Mouse (Mus musculus): ENCODE measurements around the gene Zfp870.

The Zfp870 gene

GRCm38 (mm10) chr17:32891239-32892180 is at the start of gene Zfp870:
Zfp870 (minus strand) TSS chr17:32891642.
- peak; percentile 92 for DNase-seq (ENCODE audit: low spot score)

DNA sequence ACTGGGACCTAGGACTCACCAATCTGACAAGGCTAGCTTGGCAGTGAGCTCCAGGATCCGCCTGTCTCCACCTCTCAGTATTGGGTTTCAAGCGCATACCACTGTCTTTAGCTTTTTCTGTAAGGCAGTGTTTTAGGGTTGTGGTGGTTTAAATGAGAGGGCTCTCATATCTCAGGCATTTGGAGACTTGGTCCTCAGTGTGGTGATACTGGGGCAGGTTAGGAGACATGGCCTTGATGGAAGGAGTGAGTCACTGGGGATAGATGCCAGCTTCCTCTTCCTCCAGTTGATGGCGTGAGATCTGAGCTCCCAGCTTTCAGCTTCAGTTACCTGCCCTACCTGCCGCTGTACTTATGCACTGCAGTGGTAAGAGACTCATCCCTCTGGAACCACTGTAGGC is 48.4 kb upstream of the Zfp870 start:
- DNase-seq (ENCODE audit: low spot score), result no peak

GRCm38 (mm10) chr17:32927803-32928202 is 36.4 kb upstream of the Zfp870 start:
- DNase-seq (ENCODE audit: low spot score), result no peak

DNA sequence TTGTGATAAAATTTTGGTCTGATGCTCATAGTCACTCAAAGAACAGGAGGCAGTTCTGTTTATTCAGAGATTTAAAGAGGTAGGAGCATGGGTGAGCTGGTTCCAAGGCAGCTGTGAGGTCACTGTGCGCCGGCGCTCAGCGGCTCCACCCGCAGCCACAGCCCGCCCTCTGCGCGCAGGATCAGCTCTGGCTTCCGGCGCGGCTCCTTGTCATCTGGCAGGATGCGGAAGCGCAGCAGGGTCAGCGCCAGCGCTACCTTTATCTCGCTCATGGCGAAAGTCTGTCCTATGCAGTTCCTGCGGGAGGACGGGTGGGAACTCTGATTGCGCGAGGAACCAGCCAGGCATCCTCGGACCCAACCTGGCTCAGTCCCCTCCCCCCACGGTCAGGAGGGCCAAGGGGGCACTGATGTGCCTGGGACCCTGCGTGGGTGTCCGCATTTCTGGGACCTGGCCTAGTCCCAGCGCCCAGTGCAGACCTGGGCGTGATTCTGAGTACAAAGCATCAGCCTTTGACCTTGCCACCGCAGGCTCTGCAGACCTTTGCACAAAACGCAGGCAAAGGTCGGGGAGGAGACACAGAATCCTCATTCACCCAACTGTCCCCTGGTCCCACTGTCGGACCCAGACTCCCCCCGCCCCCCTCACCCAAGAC is 33.3 kb upstream of the Zfp870 start:
- peak; percentile 83 for DNase-seq (ENCODE audit: low spot score)

GRCm38 (mm10) chr17:32923681-32924080 is 32.2 kb upstream of the Zfp870 start:
- no peak for DNase-seq (ENCODE audit: low spot score)

- DNase-seq (ENCODE audit: low spot score), result no peak
Measured at GRCm38 (mm10) chr17:32919123-32919522, 27.7 kb upstream of the Zfp870 start.

DNA sequence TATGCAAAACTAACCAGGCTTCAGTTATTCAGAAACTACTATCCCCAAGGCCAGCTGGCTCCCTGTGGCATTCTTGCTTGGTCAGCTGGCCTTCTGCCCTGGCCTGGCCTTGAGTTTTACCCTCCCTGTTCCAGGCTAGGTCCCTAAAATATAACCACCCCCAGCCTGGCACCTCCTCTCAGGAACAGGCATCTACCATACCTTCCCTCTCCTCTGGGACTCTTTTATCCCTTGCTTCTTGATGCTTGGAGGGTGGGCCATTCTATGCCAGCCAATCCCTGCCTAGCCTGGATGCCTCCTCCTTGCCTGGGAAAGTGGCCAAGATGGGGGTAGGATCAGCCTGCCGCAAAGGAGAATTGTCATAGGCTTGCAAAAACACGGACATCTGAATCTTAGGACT is 25.7 kb upstream of the Zfp870 start, which contains the start of gene Cyp4f14:
Gene Cyp4f14, minus strand, starts transcription at position 212 of the 400 bp plus-strand sequence.
- DNase-seq (ENCODE audit: low spot score), result no peak

GRCm38 (mm10) chr17:32916075-32916474 is 24.6 kb upstream of the Zfp870 start:
- DNase-seq (ENCODE audit: low spot score), result no peak

DNA sequence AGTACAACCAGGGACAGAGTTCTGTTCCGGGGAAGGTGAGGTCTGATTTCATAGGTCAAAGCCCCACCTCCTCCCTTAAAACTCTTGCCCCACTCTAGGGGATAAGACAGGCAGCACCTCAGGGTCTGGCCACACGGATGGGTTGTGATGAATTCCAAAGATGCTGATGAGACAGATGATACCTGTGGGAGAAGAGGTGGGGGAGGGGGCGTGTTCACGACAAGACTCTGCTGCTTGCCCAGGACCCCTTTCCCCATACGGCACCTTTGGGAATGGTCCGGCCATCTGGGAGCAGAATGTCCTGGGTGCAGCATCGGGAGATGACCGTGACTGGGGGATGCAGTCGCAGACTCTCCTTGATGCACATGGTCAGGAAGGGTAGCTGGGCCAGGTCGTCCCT is 14.7 kb upstream of the Zfp870 start:
- no peak for DNase-seq (ENCODE audit: low spot score)

GRCm38 (mm10) chr17:32905239-32905638 is 13.8 kb upstream of the Zfp870 start:
- peak; percentile 22 for DNase-seq (ENCODE audit: low spot score)

DNA sequence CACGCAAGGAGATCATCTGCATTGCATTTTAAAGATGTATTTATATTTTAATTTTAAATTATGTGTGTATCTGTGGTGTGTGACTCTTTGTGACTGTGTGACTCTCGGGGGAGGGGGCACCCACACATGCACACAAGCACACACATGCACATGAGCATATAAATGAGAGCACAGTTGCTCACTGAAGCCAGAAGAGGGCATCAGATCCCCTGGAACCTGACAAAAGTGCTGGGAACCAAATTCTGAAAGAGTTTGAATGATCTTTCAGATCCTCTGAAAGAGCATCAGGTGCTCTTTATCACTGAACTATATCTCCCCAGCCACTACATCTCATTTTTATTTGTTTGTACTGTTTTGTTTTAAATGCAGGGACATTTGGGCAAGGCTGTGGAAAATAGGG is 13.0 kb upstream of the Zfp870 start:
- DNase-seq (ENCODE audit: low spot score), result no peak

DNA sequence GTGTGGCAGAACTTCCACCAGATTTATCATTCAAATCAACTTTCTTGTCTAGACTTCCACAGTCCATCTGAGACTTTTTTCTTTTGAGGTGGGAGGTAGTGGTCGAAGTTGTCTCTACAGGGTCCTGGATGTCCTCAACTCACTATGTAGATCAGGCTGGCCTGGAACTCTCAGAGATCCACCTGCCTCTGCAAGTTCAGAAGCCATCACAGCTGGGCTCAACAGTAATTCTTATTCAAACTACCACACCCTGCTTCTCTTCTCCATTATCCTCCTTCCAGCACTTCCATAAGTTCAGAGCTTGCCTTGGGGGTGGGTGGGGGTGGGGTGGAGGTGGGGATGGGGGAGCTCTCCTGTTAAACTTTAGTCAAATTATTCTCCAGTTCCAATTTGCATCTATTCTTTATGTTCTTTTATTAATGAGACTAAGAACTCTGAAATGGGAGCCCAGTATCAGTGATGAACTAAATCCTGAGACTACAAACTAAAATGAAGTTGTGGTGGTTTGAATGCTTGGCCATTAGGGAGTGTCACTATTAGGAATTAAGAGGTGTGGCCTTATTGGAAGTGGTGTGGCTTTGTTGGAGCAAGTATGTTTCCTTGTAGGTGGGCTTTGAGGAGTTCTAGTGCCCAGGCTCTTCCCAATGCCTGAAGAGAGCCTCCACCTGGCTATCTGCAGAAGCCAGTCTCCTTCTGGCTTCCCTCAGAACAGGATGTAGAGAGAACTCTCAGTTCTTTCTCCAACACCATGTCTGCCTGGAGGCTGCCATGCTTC is 10.5 kb upstream of the Zfp870 start:
- no peak for DNase-seq (ENCODE audit: low spot score)

- DNase-seq (ENCODE audit: low spot score), result no peak
Measured at GRCm38 (mm10) chr17:32895421-32895820, 4.0 kb upstream of the Zfp870 start.

- DNase-seq (ENCODE audit: low spot score), result no peak
Measured at GRCm38 (mm10) chr17:32893901-32894300, 2.5 kb upstream of the Zfp870 start.

DNA sequence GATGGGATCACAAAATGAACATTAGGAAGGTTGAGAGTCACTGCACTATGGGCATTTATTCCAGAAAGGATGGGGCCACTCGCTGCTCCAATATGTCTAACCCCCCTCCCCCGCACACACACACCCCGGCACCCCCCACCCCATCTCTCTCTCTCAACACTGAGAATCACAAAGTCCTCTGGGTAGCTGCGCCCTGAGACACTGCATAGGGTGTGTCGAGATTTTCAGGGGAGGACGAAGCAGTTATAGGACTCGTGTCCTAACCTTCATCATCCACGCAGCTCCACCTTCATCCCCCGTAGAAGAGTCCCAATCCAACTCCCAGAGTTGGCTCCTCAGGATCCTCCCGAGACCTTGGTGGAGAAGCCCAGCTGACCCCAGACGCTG is 597 bp downstream of the Zfp870 start:
- DNase-seq (ENCODE audit: low spot score), result no peak

DNA sequence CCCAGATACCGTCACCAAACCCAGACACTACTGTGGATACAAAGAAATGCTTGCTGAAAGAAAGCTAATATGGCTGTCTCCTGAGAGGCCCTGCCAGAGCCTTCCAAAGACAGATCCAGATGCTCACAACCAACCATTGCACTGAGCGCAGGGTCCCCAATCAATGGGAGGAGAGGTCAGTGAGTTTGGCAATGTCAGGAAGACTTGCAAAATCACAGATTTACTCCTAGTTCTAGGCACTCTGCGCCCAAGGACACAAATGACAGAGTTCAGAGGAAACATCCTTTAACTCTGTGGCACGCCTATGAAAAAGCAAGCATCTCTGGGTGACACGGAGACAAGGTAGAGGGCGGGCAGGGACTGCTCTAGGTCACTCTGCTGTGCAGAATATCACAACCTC is 1.8 kb downstream of the Zfp870 start:
- no peak for DNase-seq (ENCODE audit: low spot score)

DNA sequence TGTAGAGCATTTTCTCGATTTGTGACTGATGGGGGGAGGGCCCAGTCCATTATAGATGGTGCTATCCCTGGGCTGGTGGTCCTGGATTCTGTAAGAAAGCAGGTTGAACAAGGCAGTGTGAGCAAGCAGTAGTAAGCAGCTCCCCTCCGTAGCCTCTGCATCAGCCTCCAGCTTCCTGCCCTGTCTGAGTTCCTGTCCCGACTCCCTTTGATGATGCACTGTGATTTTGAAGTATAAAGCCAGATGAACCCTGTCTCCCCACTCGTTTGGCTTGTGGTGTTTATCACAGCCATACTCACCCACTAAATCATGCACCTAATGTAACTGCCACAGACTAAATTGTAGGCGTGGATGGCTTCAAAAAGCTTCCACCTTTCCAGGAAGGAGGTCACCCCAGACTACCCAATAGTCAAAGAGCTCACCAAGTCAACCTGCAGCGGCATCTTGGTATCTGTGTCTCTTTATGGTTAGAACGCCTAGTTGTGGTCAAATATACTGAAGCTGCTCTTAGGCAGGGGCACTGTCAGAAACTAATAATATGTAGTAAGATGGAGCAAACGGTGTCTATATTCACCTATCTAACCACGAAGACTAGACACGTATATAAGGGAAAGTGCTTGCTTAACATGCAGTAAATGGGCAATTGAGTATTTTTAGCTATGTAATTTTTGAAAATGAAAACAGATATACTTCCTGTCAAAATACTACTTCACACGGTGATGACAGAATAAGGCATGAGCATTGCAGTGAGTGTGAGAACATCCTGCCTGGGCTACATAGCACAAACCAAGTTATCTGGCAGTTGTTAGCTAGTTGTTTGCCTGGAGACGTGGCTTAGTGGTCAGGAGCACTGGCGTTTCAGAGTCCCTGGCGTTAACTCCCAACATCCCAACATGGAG is 10.9 kb downstream of the Zfp870 start:
- no peak for DNase-seq (ENCODE audit: low spot score)

DNA sequence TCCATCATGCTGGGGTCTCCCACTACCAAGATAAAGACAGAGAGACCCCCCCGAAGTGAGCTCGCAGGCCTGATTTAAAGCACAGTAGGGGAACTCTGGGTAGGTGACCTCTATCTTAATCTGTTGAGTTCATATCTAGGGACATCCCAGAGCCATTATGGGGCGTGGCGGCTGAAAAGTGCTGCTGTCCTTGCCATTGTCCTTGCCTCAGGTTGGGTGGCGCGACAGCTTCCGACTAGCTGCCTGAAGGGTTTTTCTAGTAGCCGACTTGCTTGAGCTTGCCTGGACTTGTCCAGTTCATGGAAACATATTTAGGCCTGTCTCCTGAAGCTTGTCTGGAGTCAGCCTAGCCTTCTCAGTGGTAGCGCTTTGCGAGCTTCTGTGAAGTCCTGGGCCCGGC is 12.7 kb downstream of the Zfp870 start:
- DNase-seq (ENCODE audit: low spot score), result no peak

GRCm38 (mm10) chr17:32877471-32878171 is 13.8 kb downstream of the Zfp870 start:
- peak; percentile 14 for DNase-seq (ENCODE audit: low spot score)

GRCm38 (mm10) chr17:32872696-32873095 is 18.7 kb downstream of the Zfp870 start:
- no peak for DNase-seq (ENCODE audit: low spot score)

DNA sequence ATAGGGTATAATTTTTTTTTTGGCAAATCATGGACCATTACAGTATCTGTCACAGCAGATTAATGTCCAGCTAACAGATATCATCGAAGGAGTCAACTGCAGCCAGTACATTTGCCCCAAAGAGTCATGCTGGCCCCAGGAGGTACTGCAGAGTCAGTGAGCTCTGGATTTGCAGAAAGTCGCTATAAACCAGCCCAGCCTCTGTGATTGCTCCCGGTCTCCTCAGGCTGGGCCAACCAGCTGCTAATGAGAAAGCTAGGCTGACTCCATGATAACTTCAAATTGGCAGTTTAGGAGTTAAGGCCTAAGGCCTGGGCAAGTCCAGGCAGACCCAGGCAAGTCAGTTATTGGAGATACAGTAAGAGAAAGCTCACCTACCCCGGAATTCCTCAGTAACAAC is 19.4 kb downstream of the Zfp870 start:
- DNase-seq (ENCODE audit: low spot score), result no peak
